Mouse (Mus musculus) large intestine, adult 2 months (tissue): ENCODE measurements at regions not wholly inside any gene's neighbourhood (a gene's known extent, or its start where the extent isn't known, plus 50 kb on each side); places are given as distances from the start of the nearest gene placed in this dataset.

Experiments used
- DNase-seq: peaks from one replicate; pipeline ENCODE4 v3.0.0-alpha.2; 2012; ENCODE audit warnings: low read depth, low spot score
- WGBS: fragments of 180-500 bp; shearing (Covaris S2); methylation state at CpG from one replicate; pipeline ENCODE4 v1.1.7; 2018; 5-methylcytosine and 5-hydroxymethylcytosine counted together

- no peak for DNase-seq
- 89% methylated on average over 6 of the region's 6 CpGs for WGBS
These were observed 99.1 kb downstream of the Irs2 start for GRCm38 (mm10) chr8:10909155-10909554.

DNA sequence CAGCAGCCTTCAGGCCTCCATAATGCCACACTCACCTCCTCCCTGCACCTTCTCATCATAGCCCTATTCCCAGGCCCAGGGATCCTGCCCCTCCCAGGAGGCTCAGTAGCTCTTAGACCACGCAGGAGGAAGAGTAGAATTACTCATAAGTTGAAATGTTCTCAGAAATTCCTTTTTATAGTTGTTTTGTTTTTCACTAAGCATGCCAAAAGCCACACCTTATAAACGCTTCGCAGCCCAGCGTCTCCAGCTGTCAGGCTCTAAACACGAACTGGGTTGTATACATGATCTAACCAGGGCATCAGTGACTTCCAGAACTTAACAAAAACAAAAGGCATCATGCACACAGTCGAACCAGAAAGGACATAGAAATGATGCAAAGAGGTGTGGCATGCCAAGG is 101.9 kb downstream of the Irs2 start:
- DNase-seq, result no peak
- 18% methylated on average over 6 of the region's 6 CpGs for WGBS

DNA sequence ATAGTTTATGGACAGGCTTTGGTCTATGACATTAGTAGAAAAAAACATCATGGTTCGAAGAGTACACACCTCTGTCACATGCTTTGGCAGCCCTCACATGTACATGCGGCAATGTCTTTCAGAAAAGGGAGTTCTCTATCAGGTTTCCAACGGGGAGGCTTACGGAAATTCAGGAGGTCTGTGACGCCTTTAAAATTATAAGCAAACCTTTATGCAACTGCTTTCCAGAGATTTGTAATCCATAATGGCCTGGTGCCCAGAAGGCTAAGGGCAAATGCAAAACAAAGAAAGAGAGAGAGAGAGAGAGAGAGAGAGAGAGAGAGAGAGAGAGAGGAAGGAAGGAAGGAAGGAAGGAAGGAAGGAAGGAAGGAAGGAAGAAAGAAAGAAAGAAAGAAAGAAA is 102.5 kb downstream of the Irs2 start:
- 49% methylated on average over 5 of the region's 5 CpGs for WGBS
- no peak for DNase-seq

- DNase-seq, result no peak
- 81% methylated on average over 2 of the region's 2 CpGs for WGBS
These were observed 104.3 kb downstream of the Irs2 start for GRCm38 (mm10) chr8:10903957-10904356.

DNA sequence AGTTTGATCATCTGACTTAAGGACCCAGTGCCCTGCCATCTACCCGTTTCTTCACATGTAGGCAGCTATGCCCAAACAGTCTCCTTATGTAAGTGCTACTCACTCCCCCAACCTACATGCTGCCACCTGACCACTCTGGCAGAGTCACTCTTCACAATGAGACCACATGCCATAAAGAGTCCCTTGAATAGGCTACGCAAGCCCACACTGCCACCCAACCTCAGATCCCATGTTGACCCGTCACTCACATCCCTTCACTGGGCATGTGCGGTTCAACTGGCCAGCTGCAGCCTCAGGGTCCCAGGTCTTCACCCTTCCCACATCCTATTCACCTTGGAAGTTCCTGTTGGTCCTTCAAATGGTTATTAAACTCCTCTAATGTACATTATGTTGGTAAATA is 106.3 kb downstream of the Irs2 start:
- 98% methylated on average over 4 of the region's 4 CpGs for WGBS
- DNase-seq, result no peak

- no peak for DNase-seq
- 65% methylated on average over 3 of the region's 3 CpGs for WGBS
These were observed 107.2 kb downstream of the Irs2 start for GRCm38 (mm10) chr8:10901014-10901413.

DNA sequence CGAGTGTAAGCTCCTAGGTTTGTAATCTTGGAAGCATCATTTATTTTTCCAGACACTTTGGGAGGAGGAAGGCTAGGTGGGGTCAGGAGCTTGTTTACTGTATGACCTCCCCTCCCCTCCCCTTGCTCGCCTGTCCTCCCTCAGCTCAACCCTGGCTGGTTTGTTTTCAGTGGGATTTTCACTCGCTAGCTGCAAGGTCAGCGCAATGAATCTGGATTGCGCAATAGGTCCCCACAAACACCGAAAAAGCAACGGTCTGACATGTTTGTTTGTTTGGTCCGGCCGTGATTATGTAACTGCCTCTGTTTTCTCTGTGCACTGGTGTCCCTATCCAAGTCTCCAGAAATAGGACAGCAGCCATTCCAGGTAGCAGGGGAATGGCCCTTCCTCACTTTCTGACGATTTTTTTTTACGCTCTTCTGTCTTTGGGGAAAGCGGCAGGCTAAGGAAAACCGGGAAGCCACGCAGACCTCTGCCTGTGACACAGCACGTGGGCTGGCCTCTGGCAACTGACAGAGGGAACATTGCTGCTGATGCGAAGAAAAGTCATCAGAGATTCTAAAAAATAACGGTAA is 108.6 kb downstream of the Irs2 start:
- DNase-seq, result no peak
- WGBS, result 24% methylated on average over 17 of the region's 17 CpGs

GRCm38 (mm10) chr8:10898562-10899527 is 109.4 kb downstream of the Irs2 start:
- 66% methylated on average over 16 of the region's 16 CpGs for WGBS
- no peak for DNase-seq

GRCm38 (mm10) chr8:10897573-10897972 is 110.7 kb downstream of the Irs2 start:
- 94% methylated on average over 7 of the region's 7 CpGs for WGBS
- DNase-seq, result no peak

GRCm38 (mm10) chr8:10895178-10895577 is 113.1 kb downstream of the Irs2 start:
- no peak for DNase-seq
- 85% methylated on average over 2 of the region's 2 CpGs for WGBS

DNA sequence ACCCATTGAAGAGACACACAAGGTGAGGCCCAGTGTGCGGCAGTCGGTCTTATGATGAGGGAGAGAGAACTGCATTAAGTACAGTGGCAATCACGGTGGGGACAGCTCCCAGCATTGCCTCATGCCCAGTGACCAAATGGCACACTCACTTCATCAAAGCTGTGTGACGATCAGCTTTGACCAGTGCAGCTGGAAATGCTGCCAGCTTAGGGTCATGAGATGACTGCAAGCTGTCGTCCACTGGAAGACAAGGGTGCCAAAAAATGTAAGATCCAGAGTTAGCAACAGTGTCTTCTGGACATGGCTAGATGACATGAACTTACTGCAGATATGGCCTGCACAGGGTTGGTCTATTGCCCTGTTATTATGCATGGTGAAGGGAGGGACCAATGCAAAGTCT is 114.0 kb downstream of the Irs2 start:
- no peak for DNase-seq
- 77% methylated on average over 5 of the region's 5 CpGs for WGBS

DNA sequence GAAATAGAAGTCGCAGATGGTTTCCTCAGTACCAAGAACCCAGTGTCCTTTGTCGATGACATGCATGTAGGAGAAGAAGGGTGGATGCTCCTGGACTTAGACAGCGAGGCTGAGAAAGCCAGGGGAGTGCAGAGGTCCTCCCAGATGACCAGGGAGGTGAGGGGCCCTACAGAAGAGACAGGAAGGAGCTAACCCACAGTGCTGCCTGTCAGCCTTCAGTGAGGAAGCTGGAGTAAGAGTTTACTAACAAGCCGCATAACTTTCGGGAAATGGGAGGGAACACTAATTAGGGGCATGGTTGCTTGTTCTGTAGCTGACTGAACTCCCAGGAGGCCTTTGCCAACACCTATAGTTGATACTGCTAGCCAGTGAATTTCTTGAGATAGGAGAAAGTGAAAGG is 114.5 kb downstream of the Irs2 start:
- no peak for DNase-seq
- 78% methylated on average over 5 of the region's 5 CpGs for WGBS

- 39% methylated on average over 2 of the region's 2 CpGs for WGBS
- no peak for DNase-seq
These were observed 116.4 kb downstream of the Irs2 start for GRCm38 (mm10) chr8:10891906-10892305.

DNA sequence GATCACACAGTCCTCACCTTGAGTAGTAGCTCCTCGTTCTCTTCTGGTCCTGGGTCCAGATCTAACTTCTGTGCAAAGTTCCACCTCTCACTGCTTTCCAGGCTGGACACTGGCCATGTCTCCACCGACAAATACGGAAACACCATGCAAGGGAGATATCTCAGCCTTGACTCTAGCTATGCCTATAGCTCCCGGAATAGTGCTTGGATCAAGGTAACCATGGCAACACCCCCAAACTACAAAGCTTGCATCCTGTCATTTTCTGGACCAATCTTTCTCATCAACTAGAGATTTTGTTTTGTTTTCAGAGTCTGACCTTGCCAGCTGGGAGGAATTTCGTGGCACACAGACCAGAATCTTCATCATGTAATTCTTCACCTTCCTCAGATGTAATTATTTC is 116.8 kb downstream of the Irs2 start:
- 90% methylated on average over 5 of the region's 5 CpGs for WGBS
- no peak for DNase-seq

DNA sequence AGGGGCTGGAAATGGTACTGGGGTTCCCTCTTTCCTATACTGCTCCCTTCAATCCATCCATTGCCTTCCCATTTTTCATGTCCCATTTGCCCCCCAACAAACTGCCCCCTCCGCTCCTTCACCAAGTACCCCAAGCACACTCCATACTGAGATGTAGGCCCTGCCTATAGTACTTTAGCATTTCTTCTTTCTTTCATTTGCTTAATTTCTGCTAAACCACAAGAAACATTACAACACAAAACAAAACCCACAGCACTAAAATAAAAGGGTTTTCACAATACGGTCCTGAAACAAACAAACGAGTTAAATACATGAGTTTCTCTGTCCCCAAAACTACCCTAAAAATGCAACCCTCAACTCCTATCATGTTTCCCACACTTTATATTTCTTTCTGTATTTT is 122.8 kb downstream of the Irs2 start:
- WGBS, result 93% methylated on average over 3 of the region's 3 CpGs

GRCm38 (mm10) chr8:10883418-10883817 is 124.8 kb downstream of the Irs2 start:
- DNase-seq, result no peak
- WGBS, result 85% methylated on average over 7 of the region's 7 CpGs

More for the DNA sequence above, 122.8 kb downstream of the Irs2 start:
- DNase-seq, result no peak

DNA sequence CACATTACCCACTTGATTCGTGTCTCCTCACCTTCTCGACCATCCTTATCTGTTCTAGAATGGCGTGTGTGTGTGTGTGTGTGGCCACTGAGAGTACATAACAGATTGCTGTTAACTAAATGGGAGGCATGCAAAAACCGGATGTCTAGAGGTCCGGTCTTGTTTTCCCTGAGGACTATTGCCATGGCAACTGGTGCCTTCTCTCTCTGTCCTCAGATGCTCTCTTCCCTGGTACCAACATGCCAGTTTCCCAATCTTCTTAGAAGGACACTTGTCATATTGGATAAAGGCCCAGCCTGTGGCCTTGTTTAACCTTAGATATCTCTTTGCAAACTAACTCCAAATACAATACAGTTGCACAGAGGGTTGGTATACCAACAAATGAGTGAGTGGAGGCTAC is 125.9 kb downstream of the Irs2 start:
- WGBS, result 77% methylated on average over 5 of the region's 5 CpGs
- DNase-seq, result no peak

DNA sequence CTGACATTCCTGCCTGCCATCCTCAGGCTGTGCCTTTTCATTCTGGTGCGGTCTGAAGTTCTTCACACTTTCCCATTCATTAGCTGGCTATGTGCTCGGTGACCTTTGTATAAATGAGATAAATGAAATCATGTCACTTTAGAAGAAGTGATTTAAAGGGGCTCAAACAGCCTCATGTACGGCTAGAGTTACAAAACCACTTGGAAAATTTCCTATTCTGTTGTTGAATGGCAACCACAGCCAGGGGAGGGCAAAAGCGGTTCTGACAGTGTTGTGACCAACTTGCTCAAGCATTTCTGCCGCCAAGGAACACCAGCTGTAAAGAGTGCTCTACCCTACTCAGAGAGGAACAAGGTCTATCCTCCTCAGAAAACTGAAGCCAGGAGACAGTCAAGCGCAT is 128.4 kb downstream of the Irs2 start:
- no peak for DNase-seq
- 47% methylated on average over 6 of the region's 6 CpGs for WGBS

DNA sequence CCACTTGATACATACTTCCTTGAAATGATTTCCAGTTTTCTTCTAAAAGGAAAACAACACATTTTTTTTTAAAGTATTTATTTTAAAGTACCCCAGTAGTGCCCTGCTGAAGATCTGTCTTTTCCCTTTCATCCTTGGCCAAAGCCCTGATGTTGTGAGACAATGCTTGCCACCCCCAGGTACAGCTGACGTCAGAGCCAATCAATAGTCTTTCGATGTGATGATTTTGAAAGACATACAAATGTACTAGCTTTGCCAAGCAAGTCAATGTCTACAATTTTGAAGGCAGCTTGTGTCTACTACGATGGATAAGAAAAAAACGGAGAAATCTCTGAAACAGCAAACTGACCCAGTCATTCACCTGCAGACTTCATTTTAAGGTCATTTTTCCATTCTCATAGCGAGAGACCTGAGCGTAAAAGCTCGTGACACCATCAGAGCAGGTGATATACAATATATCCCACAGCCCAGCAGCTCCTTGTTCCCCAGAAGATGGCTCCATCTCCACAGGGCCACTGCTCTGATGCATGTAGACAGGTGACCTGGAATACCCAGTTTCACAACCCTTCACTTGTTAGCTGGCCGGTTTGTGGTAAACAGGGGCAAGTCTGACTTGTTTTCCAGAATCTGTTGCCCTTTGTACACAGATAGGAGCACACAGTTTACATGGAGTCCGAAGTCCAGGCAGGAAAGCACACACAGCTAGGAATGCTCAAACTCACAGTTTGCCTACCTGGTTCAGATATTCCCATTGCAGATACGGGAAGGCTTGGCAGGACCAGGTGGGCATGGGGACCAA is 129.0 kb downstream of the Irs2 start:
- no peak for DNase-seq
- 40% methylated on average over 10 of the region's 10 CpGs for WGBS

DNA sequence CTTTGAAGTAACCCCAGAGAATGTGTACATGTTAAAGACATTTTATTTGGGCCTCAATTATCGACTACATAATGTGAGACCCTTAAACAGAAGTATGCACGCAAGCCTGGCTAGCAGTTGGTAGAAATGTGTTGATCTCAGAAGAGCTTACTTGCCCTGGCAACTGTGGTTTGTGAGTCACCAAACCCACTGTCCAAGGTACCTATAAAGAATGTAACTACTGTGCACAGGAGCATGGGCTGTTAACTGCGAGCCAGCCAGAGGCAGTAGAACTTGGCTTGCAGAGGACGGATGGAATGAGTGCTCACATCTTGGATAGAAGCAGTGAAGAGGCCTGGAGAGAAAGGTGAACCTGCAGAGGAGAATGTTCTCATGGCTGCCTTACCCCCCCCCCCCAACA is 129.9 kb downstream of the Irs2 start:
- WGBS, result 72% methylated on average over 4 of the region's 4 CpGs
- no peak for DNase-seq
